Mouse (Mus musculus): Measurements from ENCODE around the gene Zfp652. TPM values are rescaled to one million over a fixed set of nuclear protein-coding genes. Genes with fewer than 3 reads are reported as not detected.

Zfp652 gene
- total RNA-seq, 2 experiments from 2014 or later = 50.8 to 53.1 TPM

Other genes starting within 250 kb of the Zfp652 start
- gene Nxph3, start 198.1 kb upstream of the Zfp652 start, total RNA-seq (2021) = 10 to 100 TPM; 40.2 to 44.0 TPM
- 1 to 10 TPM; 4.2 to 8.1 TPM for gene Ngfr, start 124.9 kb upstream of the Zfp652 start, total RNA-seq (2021)
- gene Phb, start 45.7 kb upstream of the Zfp652 start, total RNA-seq (2021) = 100 to 1,000 TPM in 1 of 2 experiments, 10 to 100 TPM in 1; 96.0 to 104 TPM
- gene B130006D01Rik, start 10.9 kb downstream of the Zfp652 start, total RNA-seq (2021) = 1 to 10 TPM; 1.8 to 2.2 TPM
- gene Phospho1, start 111.8 kb downstream of the Zfp652 start, total RNA-seq (2021) = 1 to 10 TPM; 2.4 to 3.1 TPM
- gene Gngt2, start 124.5 kb downstream of the Zfp652 start, total RNA-seq (2021) = 1 to 10 TPM in 1 of 2 experiments, under 1 TPM in 1; 0.72 to 1.8 TPM
- 1 to 10 TPM; 1.5 to 1.9 TPM for gene Abi3, start 129.8 kb downstream of the Zfp652 start, total RNA-seq (2021)
- not detected for gene B4galnt2, start 202.2 kb downstream of the Zfp652 start, total RNA-seq (2021)